Mouse (Mus musculus) mammary gland, adult 2 months (tissue): ENCODE results near the gene Papolb. TPM values are rescaled to one million over a fixed set of nuclear protein-coding genes. Genes with fewer than 3 reads are reported as not detected.

Source experiments
- polyA plus RNA-seq: library from polyadenylated mRNA; depleted of rRNA; stranded (reverse); fragments of >200 nt; gene quantifications from 2 replicates; pipeline ENCODE4 v1.2.3, GENCODE M21; 2012; ENCODE audit warnings: low replicate concordance; rRNA removed

Gene Papolb
- polyA plus RNA-seq, result 0.10 TPM in 1 of 2 replicates, not detected in the other

DNA sequence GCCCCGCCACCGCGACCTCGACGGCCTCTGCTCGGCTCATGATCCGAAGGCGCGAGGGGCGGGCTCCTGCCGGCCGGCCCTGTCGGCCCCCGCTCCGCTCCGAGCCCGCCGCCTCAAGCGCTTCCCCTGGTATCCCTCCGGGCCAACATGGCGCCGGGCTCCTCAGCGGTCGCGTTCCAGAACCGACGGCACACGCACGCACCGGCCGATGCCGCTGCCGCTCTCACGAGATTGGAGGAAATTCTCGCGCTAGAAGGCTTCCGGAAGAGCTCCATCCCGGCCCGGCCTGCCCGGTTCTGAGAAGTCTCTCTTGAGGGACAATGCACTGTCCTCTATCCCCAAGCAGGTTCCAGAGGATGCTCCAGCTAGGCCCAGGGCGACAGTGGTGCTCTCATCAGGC lies at the start of gene Papolb:
TSS of gene Papolb (minus strand) at position 162 of the 400 bp plus-strand sequence.

DNA sequence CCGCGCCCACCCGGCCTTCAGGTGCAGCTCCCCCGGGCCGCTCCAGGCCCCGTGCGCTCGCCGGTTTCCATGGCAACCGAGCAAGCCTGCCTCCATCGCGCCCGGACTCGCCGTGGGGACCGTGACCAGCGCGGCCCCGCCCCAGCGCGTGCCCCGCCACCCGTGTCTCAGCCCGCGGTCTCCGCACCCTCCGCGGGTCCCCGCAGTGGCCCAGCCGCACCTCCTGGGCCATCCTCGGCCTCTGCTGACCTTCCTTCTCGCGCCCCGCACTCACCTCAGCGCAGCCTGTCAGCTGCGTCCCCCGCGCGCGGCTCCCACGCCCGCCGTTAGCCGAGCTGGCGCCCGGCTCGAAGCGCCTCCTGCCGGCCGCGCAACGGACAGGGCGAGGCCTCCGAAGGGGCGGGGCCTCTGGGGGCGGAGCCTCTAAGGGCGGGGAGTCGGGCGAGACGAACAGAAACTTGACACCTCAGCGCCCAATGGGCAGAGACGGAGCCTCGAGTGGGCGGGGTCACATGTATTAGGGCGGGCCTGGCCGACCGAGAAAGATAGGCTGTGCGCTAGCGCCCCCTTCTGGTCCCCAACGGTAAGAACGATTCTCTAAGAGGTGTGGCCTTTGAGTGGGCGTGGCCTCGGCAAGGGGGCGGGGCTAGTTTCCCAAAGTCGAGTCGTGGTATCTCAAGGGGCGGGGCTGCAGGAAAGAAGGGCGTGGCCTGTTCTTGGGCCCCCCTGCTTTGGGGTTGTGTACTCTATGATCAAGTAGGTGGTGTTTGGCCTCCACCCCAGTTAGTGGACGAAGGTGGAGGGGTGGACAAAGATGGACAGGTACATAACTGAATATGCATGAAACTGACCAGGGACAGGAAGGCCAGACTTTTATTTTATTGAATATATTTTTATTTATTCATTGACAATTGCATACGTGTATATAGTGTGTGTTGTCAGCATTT lies 21.1 kb upstream of the Papolb start, which contains the start of gene Radil:
TSS of gene Radil (minus strand) at position 393 of the 947 bp plus-strand sequence.

Other genes with a start within 250 kb of the Papolb start
- gene Foxk1, start 128.6 kb downstream of the Papolb start, polyA plus RNA-seq, result 17.3 and 30.4 TPM in 2 replicates
- 57.5 and 107 TPM in 2 replicates for gene Ap5z1, start 66.1 kb downstream of the Papolb start, polyA plus RNA-seq
- 10.7 and 16.7 TPM in 2 replicates for gene Radil, start 21.0 kb upstream of the Papolb start, polyA plus RNA-seq
- gene Mmd2, start 78.7 kb upstream of the Papolb start, polyA plus RNA-seq, result 5.6 and 8.5 TPM in 2 replicates
- gene Wipi2, start 97.6 kb upstream of the Papolb start, polyA plus RNA-seq, result 43.3 and 52.8 TPM in 2 replicates
- 0.85 and 1.8 TPM in 2 replicates for gene Slc29a4, start 162.4 kb upstream of the Papolb start, polyA plus RNA-seq